Mouse (Mus musculus) cerebellum, adult 2 months (tissue): ENCODE data around the gene Zbtb20.

Experiments
- CTCF ChIP-seq: fragments of 200-500 bp; IDR thresholded peaks from 2 replicates; pipeline ENCODE4 v1.5.1; 2011; ENCODE audit warnings: low read depth, mild to moderate bottlenecking, control low read depth, low read length, moderate library complexity, borderline replicate concordance; ENCODE audit not compliant: insufficient read depth
- POLR2A ChIP-seq: fragments of 200-500 bp; IDR thresholded peaks from 2 replicates; pipeline ENCODE4 v1.6.1; 2011; ENCODE audit warnings: low read length, control low read depth, borderline replicate concordance; ENCODE audit not compliant: insufficient read depth

- TF ChIP-seq POLR2A (no peak), CTCF (no peak)
Measured at GRCm38 (mm10) chr16:42913291-42913690, 37.6 kb downstream of the Zbtb20 start.
